Mouse (Mus musculus) kidney, embryonic 15.5 days (tissue): ENCODE measurements around the gene Golt1b. TPM values are rescaled to one million over a fixed set of nuclear protein-coding genes. Genes with fewer than 3 reads are reported as not detected.

Experiments used
- ATAC-seq: fragments of 200-750 bp; cut with Nextera tagmentation; replicated peaks from 2 replicates; pipeline ENCODE4 v1.8.0; 2017; ENCODE audit warnings: moderate TSS enrichment; ENCODE audit not compliant: low FRiP score
- H3K27ac ChIP-seq: fragments of 300-500 bp; sonication (generic); 2 replicates; pipeline ENCODE4 v1.5.1; 2015; ENCODE audit warnings: mild to moderate bottlenecking, inconsistent platforms
- H3K27me3 ChIP-seq: fragments of 300-500 bp; sonication (generic); 2 replicates; pipeline ENCODE4 v1.6.1; 2015; ENCODE audit warnings: inconsistent platforms
- H3K36me3 ChIP-seq: fragments of 300-500 bp; sonication (generic); 2 replicates; pipeline ENCODE4 v1.6.1; 2015; ENCODE audit warnings: inconsistent platforms
- H3K4me1 ChIP-seq: fragments of 300-500 bp; sonication (generic); 2 replicates; pipeline ENCODE4 v1.6.1; 2015; ENCODE audit warnings: inconsistent platforms
- H3K4me2 ChIP-seq: fragments of 300-500 bp; sonication (generic); 2 replicates; pipeline ENCODE4 v1.6.1; 2015; ENCODE audit warnings: moderate library complexity, mild to moderate bottlenecking, inconsistent platforms
- H3K4me3 ChIP-seq: fragments of 300-500 bp; sonication (generic); replicated peaks from 2 replicates; pipeline ENCODE4 v1.5.1; 2015; ENCODE audit warnings: mild to moderate bottlenecking, inconsistent platforms
- H3K9ac ChIP-seq: fragments of 300-500 bp; sonication (generic); 2 replicates; pipeline ENCODE4 v1.6.1; 2015; ENCODE audit warnings: mild to moderate bottlenecking, inconsistent platforms
- H3K9me3 ChIP-seq: fragments of 300-500 bp; sonication (generic); replicated peaks from 2 replicates; pipeline ENCODE4 v1.6.1; 2016; ENCODE audit warnings: inconsistent platforms
- WGBS: fragments of 180-500 bp; shearing (Covaris S2); methylation state at CpG from one replicate; pipeline ENCODE4 v1.1.7; 2015; ENCODE audit warnings: mixed read lengths; 5-methylcytosine and 5-hydroxymethylcytosine counted together
- polyA plus RNA-seq: library from polyadenylated mRNA; unstranded; fragments of >200 nt; fragmentation: Nextera tagmentation; extraction: Ambion mirVana; gene quantifications from 2 replicates; pipeline ENCODE4 v1.2.1, GENCODE M21; 2015

Gene Golt1b
- polyA plus RNA-seq, 1 experiment from 2014 or later, result 103 TPM

DNA sequence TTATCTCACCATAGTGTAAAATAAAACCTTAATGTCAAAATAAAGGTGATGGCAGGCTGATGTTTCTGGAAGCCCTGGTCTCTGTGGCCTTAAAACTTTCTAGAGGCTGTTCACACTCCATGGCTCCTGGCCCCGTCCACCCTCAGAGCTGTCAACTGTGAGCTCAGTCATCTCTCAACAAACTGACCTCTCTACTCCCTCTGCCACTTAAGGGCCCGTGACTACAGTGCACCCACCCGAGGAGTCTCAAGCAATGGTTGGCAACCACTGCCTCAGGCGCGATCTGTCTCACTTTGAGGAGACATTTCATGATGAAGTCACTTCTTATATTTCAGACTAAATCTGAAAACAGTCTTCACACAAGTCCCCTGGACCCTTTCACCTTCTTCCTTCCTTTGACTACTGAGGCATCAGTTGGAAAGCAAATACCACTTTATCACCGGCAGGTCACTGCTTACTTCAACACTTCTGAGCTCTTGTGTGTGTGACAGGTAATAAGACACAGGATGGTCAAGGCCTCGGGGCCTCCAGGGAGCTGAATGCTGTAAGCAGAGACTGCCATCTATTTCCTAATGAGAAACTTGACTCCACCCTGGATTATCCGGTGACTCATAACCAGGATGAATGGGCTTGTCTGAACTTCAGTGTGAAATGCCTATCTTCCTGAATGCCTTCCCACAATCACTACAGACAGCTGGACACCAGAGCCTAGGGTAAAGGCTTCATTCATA, 21.1 kb upstream of the Golt1b start:
- H3K27ac ChIP-seq, result no peak overlapping the region
- peak; percentile 87 for ATAC-seq

DNA sequence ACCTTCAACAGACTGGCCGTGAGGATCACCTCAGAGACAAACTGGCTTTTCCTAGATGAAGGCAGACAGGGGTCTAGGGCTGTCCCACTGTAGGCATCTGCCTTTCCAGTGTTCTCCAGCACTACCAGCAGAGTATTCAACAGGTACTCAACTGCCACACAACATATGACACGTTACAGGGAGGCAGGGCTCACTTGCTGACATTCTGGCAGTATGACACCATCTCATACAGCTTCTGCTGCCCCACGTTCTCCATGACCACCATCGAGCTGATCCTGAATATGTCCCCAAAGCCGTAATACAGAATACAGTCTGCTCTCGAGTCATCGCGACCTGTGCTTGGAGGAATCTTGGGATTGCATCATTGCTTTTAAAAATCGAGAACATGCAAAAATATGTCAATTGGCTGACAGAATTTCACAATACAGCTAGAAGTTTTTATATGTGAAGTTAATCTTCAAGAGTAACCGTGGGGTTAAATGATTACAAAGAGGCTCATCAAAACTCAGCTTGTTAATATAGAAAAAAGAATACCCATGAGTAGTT, 20.5 kb upstream of the Golt1b start:
- H3K9ac ChIP-seq, result no peak overlapping the region
- no peaks in the 10 kb centered on the region for H3K4me1 ChIP-seq
- no peaks in the 10 kb centered on the region for H3K27me3 ChIP-seq
- H3K4me3 ChIP-seq, result no peak overlapping the region
- 86% methylated on average over 10 of the region's 10 CpGs for WGBS
- no peak overlapping the region for H3K27ac ChIP-seq
- no peak overlapping the region for H3K4me2 ChIP-seq
- H3K36me3 ChIP-seq, result peaks cover 79% of the 10 kb centered on the region
- 0 out of 2 replicates have a peak, but pooled peaks have one; percentile 3 for ATAC-seq
- no peaks in the 10 kb centered on the region for H3K9me3 ChIP-seq

More for the DNA sequence above, 21.1 kb upstream of the Golt1b start:
- no peaks in the 10 kb centered on the region for H3K27me3 ChIP-seq
- no peaks in the 10 kb centered on the region for H3K9me3 ChIP-seq
- 64% methylated on average over 8 of the region's 8 CpGs for WGBS
- H3K36me3 ChIP-seq, result peaks cover 80% of the 10 kb centered on the region
- H3K4me3 ChIP-seq, result no peak overlapping the region
- no peak overlapping the region for H3K4me2 ChIP-seq
- H3K4me1 ChIP-seq, result no peaks in the 10 kb centered on the region
- H3K9ac ChIP-seq, result no peak overlapping the region

GRCm38 (mm10) chr6:142367565-142367964, 19.5 kb upstream of the Golt1b start:
- Histone ChIP-seq H3K9me3 (no peaks in the 10 kb centered on the region), H3K9ac (no peak overlapping the region), H3K36me3 (peaks cover 78% of the 10 kb centered on the region), H3K27ac (no peak overlapping the region), H3K4me1 (no peaks in the 10 kb centered on the region), H3K4me3 (no peak overlapping the region), H3K4me2 (no peak overlapping the region), H3K27me3 (no peaks in the 10 kb centered on the region)
- WGBS, result 86% methylated on average over 3 of the region's 3 CpGs
- ATAC-seq, result no peak

- no peak overlapping the region for H3K4me2 ChIP-seq
- no peak overlapping the region for H3K9ac ChIP-seq
- peaks cover 79% of the 10 kb centered on the region for H3K36me3 ChIP-seq
- WGBS, result 90% methylated on average over 3 of the region's 3 CpGs
- no peak for ATAC-seq
- no peak overlapping the region for H3K4me3 ChIP-seq
- H3K4me1 ChIP-seq, result no peaks in the 10 kb centered on the region
- no peak overlapping the region for H3K27ac ChIP-seq
- no peaks in the 10 kb centered on the region for H3K27me3 ChIP-seq
- H3K9me3 ChIP-seq, result no peaks in the 10 kb centered on the region
These were observed 17.5 kb upstream of the Golt1b start for GRCm38 (mm10) chr6:142369568-142369967.

DNA sequence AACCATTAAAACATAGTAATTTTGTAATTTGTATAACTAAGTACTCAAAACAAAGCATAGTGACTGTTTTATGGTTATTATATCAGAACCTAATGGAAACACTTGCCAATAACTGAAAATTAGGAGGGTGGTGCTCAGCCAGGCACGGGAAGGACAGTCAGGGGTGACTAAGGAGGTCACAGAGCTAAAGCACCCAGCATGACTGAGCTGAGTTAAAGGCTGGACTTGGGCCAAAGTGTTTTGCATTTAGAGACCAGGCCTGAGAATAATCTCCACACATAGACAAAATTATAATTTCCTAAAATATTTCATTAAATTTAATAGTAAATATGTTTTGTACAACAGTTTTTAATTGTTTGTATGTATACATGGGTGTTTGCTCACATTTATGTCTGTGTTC, 9.9 kb upstream of the Golt1b start:
- Histone ChIP-seq H3K9me3 (no peaks in the 10 kb centered on the region), H3K4me1 (no peaks in the 10 kb centered on the region), H3K9ac (no peak overlapping the region), H3K36me3 (peaks cover 46% of the 10 kb centered on the region), H3K4me2 (no peak overlapping the region), H3K27ac (no peak overlapping the region), H3K27me3 (no peaks in the 10 kb centered on the region), H3K4me3 (no peak overlapping the region)
- no peak for ATAC-seq
- WGBS, result 56% methylated on average over 1 of the region's 1 CpGs

GRCm38 (mm10) chr6:142378576-142379330, 8.3 kb upstream of the Golt1b start:
- 90% methylated on average over 8 of the region's 8 CpGs for WGBS
- no peak for ATAC-seq

GRCm38 (mm10) chr6:142379961-142380360, 7.1 kb upstream of the Golt1b start:
- ATAC-seq, result no peak
- 85% methylated on average over 6 of the region's 6 CpGs for WGBS

More at GRCm38 (mm10) chr6:142378576-142379330, 8.3 kb upstream of the Golt1b start:
- H3K4me3 ChIP-seq, result no peak overlapping the region
- no peaks in the 10 kb centered on the region for H3K9me3 ChIP-seq
- H3K9ac ChIP-seq, result no peak overlapping the region
- no peaks in the 10 kb centered on the region for H3K4me1 ChIP-seq
- H3K36me3 ChIP-seq, result peaks cover 34% of the 10 kb centered on the region
- no peak overlapping the region for H3K27ac ChIP-seq
- H3K27me3 ChIP-seq, result no peaks in the 10 kb centered on the region
- H3K4me2 ChIP-seq, result no peak overlapping the region

DNA sequence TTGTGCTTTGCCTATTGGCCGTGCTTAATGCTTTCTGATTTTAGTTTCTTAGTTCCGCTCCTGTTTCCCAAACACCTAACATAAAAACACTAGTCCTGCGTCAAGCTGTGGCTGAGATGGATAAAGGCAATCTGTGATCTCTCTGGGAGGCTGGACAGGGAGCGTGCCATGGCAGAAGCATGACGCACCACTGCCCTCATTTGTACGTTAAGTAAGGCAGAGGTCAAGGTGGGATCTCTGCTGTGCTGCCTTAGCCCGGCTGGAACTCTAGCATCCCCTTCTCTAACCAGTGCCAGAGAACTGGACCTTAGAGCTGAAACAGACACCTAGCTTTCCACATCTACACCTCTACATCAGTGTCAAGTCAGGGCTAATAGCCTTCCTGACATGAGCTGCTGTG, 5.4 kb upstream of the Golt1b start:
- no peak for ATAC-seq

More at GRCm38 (mm10) chr6:142379961-142380360, 7.1 kb upstream of the Golt1b start:
- Histone ChIP-seq H3K4me3 (no peak overlapping the region), H3K27ac (no peak overlapping the region), H3K9ac (no peak overlapping the region), H3K4me1 (no peaks in the 10 kb centered on the region), H3K27me3 (no peaks in the 10 kb centered on the region), H3K9me3 (no peaks in the 10 kb centered on the region), H3K4me2 (no peak overlapping the region), H3K36me3 (peaks cover 22% of the 10 kb centered on the region)

GRCm38 (mm10) chr6:142384521-142384920, 2.5 kb upstream of the Golt1b start:
- Histone ChIP-seq H3K4me3 (no peak overlapping the region), H3K4me1 (peaks cover 20% of the 10 kb centered on the region), H3K4me2 (no peak overlapping the region), H3K36me3 (no peaks in the 10 kb centered on the region), H3K27me3 (no peaks in the 10 kb centered on the region), H3K9ac (no peak overlapping the region), H3K9me3 (no peaks in the 10 kb centered on the region), H3K27ac (no peak overlapping the region)
- WGBS, result 85% methylated on average over 9 of the region's 9 CpGs
- no peak for ATAC-seq

More for the DNA sequence above, 5.4 kb upstream of the Golt1b start:
- Histone ChIP-seq H3K4me1 (peaks cover 6% of the 10 kb centered on the region), H3K27me3 (no peaks in the 10 kb centered on the region), H3K36me3 (peaks cover 7% of the 10 kb centered on the region), H3K4me2 (no peak overlapping the region), H3K27ac (no peak overlapping the region), H3K4me3 (no peak overlapping the region), H3K9ac (no peak overlapping the region), H3K9me3 (no peaks in the 10 kb centered on the region)
- 88% methylated on average over 7 of the region's 7 CpGs for WGBS

DNA sequence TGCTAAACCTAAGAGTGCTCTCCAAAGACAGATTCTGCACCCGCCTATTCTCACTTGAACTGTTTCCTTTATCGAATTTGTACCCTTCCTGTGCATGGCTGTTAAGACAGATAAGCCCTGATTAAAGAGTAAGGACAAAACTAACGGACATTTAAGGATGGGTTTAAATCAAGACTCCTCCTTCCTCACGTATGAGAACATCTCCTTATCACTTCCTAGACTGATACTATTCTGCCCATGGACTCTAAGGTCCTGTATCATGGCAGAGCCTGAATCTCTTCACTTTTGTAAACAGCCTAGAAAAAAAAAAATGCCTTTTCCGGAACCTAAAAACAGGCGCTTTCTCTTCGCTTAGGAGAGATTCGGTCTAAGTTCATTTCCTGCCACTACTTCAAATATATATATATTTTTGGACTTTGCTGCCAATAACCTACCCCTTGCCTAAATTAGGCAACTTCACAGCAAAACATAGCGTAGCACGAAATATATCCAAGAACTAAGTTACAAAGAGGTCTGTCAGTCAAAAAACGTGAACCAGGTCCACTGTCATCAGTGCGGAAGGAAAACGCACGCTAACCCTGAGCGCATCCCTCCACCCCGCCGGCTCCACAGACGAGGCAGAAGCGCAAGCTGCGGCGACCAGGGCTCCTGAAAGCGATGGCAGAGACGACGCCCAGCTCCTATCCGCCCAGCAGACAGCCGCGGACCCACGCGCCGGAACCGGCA, 573 bp upstream of the Golt1b start:
- Histone ChIP-seq H3K27me3 (no peaks in the 10 kb centered on the region), H3K4me1 (peaks cover 20% of the 10 kb centered on the region), H3K4me3 (peak overlapping the region; percentile 100), H3K9me3 (no peaks in the 10 kb centered on the region), H3K36me3 (no peaks in the 10 kb centered on the region), H3K4me2 (peak overlapping the region; percentile 76), H3K9ac (peak overlapping the region; percentile 59), H3K27ac (peak overlapping the region; percentile 5; the same call in 1 of the 2 replicates)
- WGBS, result 5% methylated on average over 31 of the region's 31 CpGs
- peak; percentile 84 for ATAC-seq

DNA sequence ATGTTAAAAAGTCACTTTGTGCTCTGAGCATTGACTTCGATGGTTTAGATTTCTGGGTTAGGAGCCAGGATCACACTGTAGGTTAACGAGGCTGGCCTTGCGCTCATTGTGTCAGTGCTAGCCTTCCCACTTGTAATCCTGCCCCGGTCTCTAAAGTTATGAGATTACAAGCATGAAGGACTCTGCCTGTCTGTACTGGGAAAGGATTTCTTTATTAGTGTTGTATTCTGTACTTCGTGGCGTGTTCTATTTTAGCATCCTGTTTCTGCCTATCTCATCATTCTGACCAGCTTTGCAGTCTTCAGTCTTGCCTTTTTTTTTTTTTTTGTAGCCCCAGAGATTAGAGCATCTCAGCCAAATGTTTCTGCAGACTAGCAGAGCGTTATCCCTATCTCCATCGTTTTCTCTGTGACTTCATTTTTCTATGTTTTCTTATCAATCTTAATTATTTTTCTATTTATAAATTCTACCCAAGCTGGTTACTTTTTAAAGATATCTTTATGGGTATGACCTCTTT, 792 bp downstream of the Golt1b start:
- Histone ChIP-seq H3K9ac (peak overlapping the region; percentile 86), H3K4me1 (peaks cover 20% of the 10 kb centered on the region), H3K36me3 (peaks cover 6% of the 10 kb centered on the region; the same call in 1 of the 2 replicates), H3K4me2 (peak overlapping the region; percentile 76), H3K9me3 (no peaks in the 10 kb centered on the region), H3K4me3 (peak overlapping the region; percentile 100), H3K27me3 (no peaks in the 10 kb centered on the region), H3K27ac (peak overlapping the region; percentile 51; the same call in 1 of the 2 replicates)
- no peak; the same call in 1 of the 2 replicates for ATAC-seq
- WGBS, result 17% methylated on average over 8 of the region's 8 CpGs
